Mouse (Mus musculus) ES-E14 (cell line): Measurements from ENCODE around the gene Msmb.

Experiments used
- CHD2 ChIP-seq: IDR thresholded peaks from 2 replicates; pipeline ENCODE4 v1.6.1; 2014; ENCODE audit warnings: mild to moderate bottlenecking, low read depth, low read length, inconsistent platforms
- HCFC1 ChIP-seq: IDR thresholded peaks from 2 replicates; pipeline ENCODE4 v1.6.1; 2012; ENCODE audit warnings: low read length, inconsistent platforms, borderline replicate concordance; ENCODE audit not compliant: insufficient read depth
- MAFK ChIP-seq: IDR thresholded peaks from 2 replicates; pipeline ENCODE4 v1.6.1; 2014; ENCODE audit warnings: mild to moderate bottlenecking, low read depth, low read length, inconsistent platforms; ENCODE audit not compliant: insufficient read depth
- ZC3H11A ChIP-seq: IDR thresholded peaks from 2 replicates; pipeline ENCODE4 v1.6.1; 2012; ENCODE audit warnings: low read depth, mild to moderate bottlenecking, inconsistent platforms, low read length, borderline replicate concordance
- ZNF384 ChIP-seq: IDR thresholded peaks from 2 replicates; pipeline ENCODE4 v1.6.1; 2012; ENCODE audit warnings: low read depth, low read length, inconsistent platforms

DNA sequence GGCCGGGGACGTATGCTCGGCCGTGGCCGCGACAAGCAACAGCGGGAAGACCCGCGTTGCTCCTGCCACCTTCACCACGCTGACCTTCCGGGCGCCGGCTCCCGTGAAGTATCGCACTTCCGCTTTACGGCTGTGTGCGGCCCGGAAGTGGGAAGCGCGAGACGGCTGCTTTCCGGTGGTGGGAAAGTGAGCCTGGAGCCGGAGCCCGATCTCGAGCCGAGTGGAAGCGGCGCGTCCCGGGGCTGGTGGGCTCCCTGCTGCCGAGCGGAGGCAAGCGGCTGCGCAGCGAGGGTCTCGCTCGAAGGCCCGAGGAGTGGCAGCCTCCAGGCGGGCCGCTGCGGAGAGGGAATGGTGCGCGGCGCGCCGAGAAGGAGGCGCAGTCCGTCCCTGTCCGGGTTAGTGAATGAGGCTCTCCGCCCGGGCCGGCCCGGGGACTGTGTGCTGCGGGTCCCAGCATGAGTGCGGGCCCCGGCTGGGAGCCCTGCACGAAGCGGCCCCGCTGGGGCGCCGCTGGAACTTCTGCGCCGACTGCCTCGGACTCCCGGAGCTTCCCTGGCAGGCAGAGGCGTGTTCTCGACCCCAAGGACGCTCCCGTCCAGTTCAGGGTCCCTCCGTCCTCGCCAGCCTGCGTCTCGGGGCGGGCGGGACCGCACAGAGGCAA is 60.1 kb downstream of the Msmb start, which contains the start of the genes Timm23 and Parg:
- TF ChIP-seq MAFK: no peak
- TF ChIP-seq HCFC1: peak; percentile 21; the same call in 1 of the 2 replicates
- no peak for TF ChIP-seq ZC3H11A
- TF ChIP-seq CHD2: no peak
- no peak for TF ChIP-seq ZNF384
